Mouse (Mus musculus): ENCODE measurements around the gene Bpifc. TPM values are rescaled to one million over a fixed set of nuclear protein-coding genes. Genes with fewer than 3 reads are reported as not detected.
"Not testable (repeated sequence)": the region's sequence is repeated elsewhere in the genome, so short reads cannot be mapped to it uniquely, and the experiment has no call there.

Gene Bpifc
- polyA plus RNA-seq, 1 experiment, result not detected

DNA sequence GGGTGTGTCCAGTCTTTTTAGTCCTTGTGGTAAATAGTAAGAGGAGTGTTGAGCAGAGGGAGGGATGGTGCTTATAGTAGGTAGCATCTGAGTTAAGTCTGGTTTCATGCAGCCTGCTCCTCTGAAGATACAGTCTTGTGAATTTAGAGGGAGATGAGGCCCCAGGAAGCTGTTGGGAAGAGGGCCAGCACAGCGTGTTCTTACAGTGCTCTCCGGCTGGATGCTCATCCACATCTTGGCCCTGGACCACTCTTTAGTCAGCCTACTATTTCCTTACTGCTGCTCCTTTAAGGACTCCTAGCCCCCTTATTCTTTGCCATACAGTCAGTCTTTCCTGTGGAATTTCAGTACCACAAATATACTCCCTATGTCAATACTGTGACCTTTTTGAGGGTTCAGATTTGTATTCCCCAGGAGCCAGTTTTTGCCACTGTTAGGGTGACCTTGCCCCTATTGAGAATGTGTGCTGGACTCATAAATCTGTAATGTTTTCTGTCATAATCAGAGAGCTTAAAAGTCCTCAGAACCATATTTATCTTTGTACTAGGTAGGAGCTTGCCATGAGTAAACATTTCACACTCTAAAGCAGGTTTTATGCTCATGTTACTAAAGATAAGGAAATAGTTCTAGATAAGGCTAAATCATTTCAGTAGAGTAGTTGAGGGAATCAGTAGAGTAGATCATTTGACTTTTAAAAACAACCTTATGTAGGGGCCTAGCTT lies 22.5 kb upstream of the Bpifc start:
- Histone ChIP-seq H3ac (ENCODE audit: control insufficient read depth, insufficient read length, low read depth) (no peak overlapping the region), H3K79me2 (ENCODE audit: control insufficient read depth, insufficient read depth) (no peaks in the 10 kb centered on the region), H3K27me3 (ENCODE audit: control insufficient read depth, insufficient read depth, insufficient read length) (no peaks in the 10 kb centered on the region), H3K4me3 (ENCODE audit: insufficient read depth, poor library complexity, severe bottlenecking) (no peak overlapping the region), H3K36me3 (ENCODE audit: control insufficient read depth, insufficient read depth) (peaks cover 39% of the 10 kb centered on the region), H3K79me3 (ENCODE audit: low read depth) (no peaks in the 10 kb centered on the region)
- TF ChIP-seq CTCF (IDR thresholded peaks at IDR 0.05; ENCODE audit: control insufficient read depth, insufficient read depth, insufficient read length) (no peak), MYOD1 (IDR thresholded peaks at IDR 0.05; ENCODE audit: control insufficient read depth, insufficient read length, low read depth) (no peak), USF1 (IDR thresholded peaks at IDR 0.05; ENCODE audit: low read depth) (no peak), CEBPB (IDR thresholded peaks at IDR 0.05; ENCODE audit: low read depth) (no peak)

DNA sequence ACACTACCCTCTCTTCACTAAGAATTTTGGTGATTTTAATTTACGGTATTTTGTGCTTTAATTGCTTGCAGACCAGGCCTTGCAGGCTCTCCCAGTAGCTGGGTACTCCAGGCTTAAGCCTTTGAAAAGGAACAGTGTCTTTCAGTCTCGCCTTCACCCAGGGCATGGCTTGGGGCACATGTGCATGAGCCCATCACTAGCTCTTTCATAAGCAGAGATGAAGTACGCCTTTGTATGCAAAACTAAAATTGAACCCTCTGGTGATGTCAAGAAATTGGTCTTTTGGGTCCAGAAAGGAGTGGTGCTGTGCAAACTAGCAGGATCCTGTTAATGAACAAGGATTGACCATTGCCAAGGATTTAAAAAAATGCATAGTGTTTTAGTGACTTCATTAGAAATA lies 20.8 kb upstream of the Bpifc start:
- TF ChIP-seq MAX (IDR thresholded peaks at IDR 0.05) (no peak), CTCF (IDR thresholded peaks at IDR 0.05; ENCODE audit: control insufficient read depth, insufficient read depth, insufficient read length) (no peak), USF1 (IDR thresholded peaks at IDR 0.05; ENCODE audit: low read depth) (no peak), FOSL1 (IDR thresholded peaks at IDR 0.05; ENCODE audit: insufficient read depth, low read length, poor library complexity, severe bottlenecking) (no peak), MYOG (IDR thresholded peaks at IDR 0.05; ENCODE audit: control insufficient read depth, extremely low read depth, insufficient read length) (no peak), MYOD1 (IDR thresholded peaks at IDR 0.05; ENCODE audit: control insufficient read depth, insufficient read length, low read depth) (no peak), CEBPB (IDR thresholded peaks at IDR 0.05; ENCODE audit: low read depth) (no peak)

DNA sequence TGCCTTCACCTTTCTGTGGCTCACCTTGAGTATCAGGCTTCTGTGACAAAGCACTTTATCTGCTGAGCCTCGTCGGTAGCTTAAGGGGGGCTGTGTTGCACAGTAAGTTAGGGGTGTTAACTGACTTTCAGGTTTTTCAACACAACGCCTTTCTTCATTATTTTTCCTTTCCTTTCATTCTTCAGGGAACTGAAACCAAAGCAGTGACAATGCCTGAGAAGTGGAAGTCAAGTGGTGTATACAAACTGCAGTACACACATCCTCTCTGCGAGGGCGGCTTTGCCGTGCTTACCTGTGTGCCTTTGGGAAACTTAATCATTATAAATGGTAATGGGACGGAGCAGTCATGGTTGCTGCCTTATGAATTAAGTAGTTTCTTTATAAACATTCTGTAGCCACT lies 19.0 kb upstream of the Bpifc start:
- TF ChIP-seq FOSL1 (IDR thresholded peaks at IDR 0.05; ENCODE audit: insufficient read depth, low read length, poor library complexity, severe bottlenecking) (no peak), MYOG (IDR thresholded peaks at IDR 0.05; ENCODE audit: control insufficient read depth, extremely low read depth, insufficient read length) (no peak), USF1 (IDR thresholded peaks at IDR 0.05; ENCODE audit: low read depth) (no peak), CTCF (IDR thresholded peaks at IDR 0.05; ENCODE audit: control insufficient read depth, insufficient read depth, insufficient read length) (no peak), CEBPB (IDR thresholded peaks at IDR 0.05; ENCODE audit: low read depth) (no peak), MAX (IDR thresholded peaks at IDR 0.05) (no peak), MYOD1 (IDR thresholded peaks at IDR 0.05; ENCODE audit: control insufficient read depth, insufficient read length, low read depth) (no peak)
- no peak overlapping the region for H3ac ChIP-seq (ENCODE audit: control insufficient read depth, insufficient read length, low read depth)
- no peaks in the 10 kb centered on the region for H3K27me3 ChIP-seq (ENCODE audit: control insufficient read depth, insufficient read depth, insufficient read length)

More for the DNA sequence above, 20.8 kb upstream of the Bpifc start:
- no peak overlapping the region for H3ac ChIP-seq (ENCODE audit: control insufficient read depth, insufficient read length, low read depth)
- no peaks in the 10 kb centered on the region for H3K27me3 ChIP-seq (ENCODE audit: control insufficient read depth, insufficient read depth, insufficient read length)
- peaks cover 50% of the 10 kb centered on the region for H3K36me3 ChIP-seq (ENCODE audit: control insufficient read depth, insufficient read depth)
- no peaks in the 10 kb centered on the region for H3K79me3 ChIP-seq (ENCODE audit: low read depth)
- no peaks in the 10 kb centered on the region for H3K79me2 ChIP-seq (ENCODE audit: control insufficient read depth, insufficient read depth)
- H3K4me3 ChIP-seq (ENCODE audit: insufficient read depth, poor library complexity, severe bottlenecking), result no peak overlapping the region

DNA sequence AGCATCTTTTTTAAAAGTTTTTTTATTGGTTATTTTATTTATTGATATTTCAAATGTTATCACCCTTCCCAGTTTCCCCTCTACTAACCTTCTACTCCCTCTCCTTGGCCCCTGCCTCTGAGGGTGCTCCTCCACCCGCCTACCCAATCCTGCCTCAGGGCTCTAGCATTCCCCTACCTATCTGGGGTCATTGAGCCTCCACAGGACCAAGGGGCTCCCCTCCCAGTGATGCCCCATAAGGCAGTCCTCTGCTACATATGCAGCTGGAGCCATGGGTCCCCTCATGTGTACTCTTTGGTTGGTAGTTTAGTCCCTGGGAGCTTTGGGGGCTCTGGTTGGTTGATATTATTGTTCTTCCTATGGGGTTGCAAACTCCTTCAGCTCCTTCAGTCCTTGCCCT lies 15.1 kb upstream of the Bpifc start:
- Histone ChIP-seq H3K36me3 (ENCODE audit: control insufficient read depth, insufficient read depth) (peaks cover 29% of the 10 kb centered on the region), H3K79me2 (ENCODE audit: control insufficient read depth, insufficient read depth) (peaks cover 17% of the 10 kb centered on the region)
- not testable (repeated sequence) for H3ac ChIP-seq (ENCODE audit: control insufficient read depth, insufficient read length, low read depth); H3K27me3 ChIP-seq (ENCODE audit: control insufficient read depth, insufficient read depth, insufficient read length); H3K79me3 ChIP-seq (ENCODE audit: low read depth); H3K4me3 ChIP-seq (ENCODE audit: insufficient read depth, poor library complexity, severe bottlenecking)

More for the DNA sequence above, 19.0 kb upstream of the Bpifc start:
- H3K79me3 ChIP-seq (ENCODE audit: low read depth), result no peaks in the 10 kb centered on the region
- no peaks in the 10 kb centered on the region for H3K79me2 ChIP-seq (ENCODE audit: control insufficient read depth, insufficient read depth)
- H3K4me3 ChIP-seq (ENCODE audit: insufficient read depth, poor library complexity, severe bottlenecking), result no peak overlapping the region
- peaks cover 45% of the 10 kb centered on the region for H3K36me3 ChIP-seq (ENCODE audit: control insufficient read depth, insufficient read depth)

DNA sequence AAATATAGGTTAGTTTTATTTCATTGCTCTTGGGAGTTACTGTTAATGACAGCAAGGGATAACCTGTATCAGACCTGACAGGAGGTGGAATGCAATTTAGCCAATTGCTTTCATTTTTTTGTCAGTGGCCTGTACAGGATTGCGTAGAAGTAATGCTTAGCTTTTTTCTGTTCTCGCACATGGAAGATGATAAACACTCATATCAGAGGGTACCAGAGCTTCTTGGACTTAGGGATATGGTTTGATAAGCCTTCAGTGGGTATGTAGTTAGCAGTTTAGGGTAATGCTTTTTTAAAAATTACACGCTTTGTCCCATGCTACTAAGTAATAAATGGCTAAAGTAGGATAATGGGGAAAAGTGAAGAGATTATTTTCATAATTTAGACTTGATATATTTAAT lies 14.7 kb upstream of the Bpifc start:
- Histone ChIP-seq H3K36me3 (ENCODE audit: control insufficient read depth, insufficient read depth) (peaks cover 25% of the 10 kb centered on the region), H3K27me3 (ENCODE audit: control insufficient read depth, insufficient read depth, insufficient read length) (no peaks in the 10 kb centered on the region), H3K79me2 (ENCODE audit: control insufficient read depth, insufficient read depth) (peaks cover 17% of the 10 kb centered on the region), H3K4me3 (ENCODE audit: insufficient read depth, poor library complexity, severe bottlenecking) (no peak overlapping the region), H3K79me3 (ENCODE audit: low read depth) (peaks cover 9% of the 10 kb centered on the region), H3ac (ENCODE audit: control insufficient read depth, insufficient read length, low read depth) (no peak overlapping the region)
- TF ChIP-seq CEBPB (IDR thresholded peaks at IDR 0.05; ENCODE audit: low read depth) (no peak), FOSL1 (IDR thresholded peaks at IDR 0.05; ENCODE audit: insufficient read depth, low read length, poor library complexity, severe bottlenecking) (no peak), USF1 (IDR thresholded peaks at IDR 0.05; ENCODE audit: low read depth) (no peak), MYOG (IDR thresholded peaks at IDR 0.05; ENCODE audit: control insufficient read depth, extremely low read depth, insufficient read length) (no peak), MYOD1 (IDR thresholded peaks at IDR 0.05; ENCODE audit: control insufficient read depth, insufficient read length, low read depth) (no peak), MAX (IDR thresholded peaks at IDR 0.05) (no peak), CTCF (IDR thresholded peaks at IDR 0.05; ENCODE audit: control insufficient read depth, insufficient read depth, insufficient read length) (no peak)

DNA sequence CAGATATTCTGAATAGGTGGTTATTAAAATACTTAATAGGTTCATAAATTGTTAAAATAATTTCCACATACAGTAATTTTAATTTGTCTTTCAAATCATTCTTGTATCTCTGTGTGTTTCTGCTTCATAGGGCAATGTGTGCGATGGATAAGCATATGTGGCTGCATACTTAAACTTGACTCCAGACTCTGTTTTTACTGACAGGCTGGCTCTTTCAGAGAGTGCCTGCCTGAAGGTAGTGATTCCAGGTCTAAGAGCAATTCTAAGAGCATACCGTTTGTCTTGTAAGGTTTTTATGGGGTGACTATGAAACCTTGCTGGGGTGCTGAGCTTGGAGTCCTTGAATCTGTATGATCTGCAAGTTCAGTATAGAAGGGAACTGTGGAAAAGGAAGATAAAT lies 14.2 kb upstream of the Bpifc start:
- Histone ChIP-seq H3K36me3 (ENCODE audit: control insufficient read depth, insufficient read depth) (peaks cover 22% of the 10 kb centered on the region), H3K27me3 (ENCODE audit: control insufficient read depth, insufficient read depth, insufficient read length) (no peaks in the 10 kb centered on the region), H3K79me2 (ENCODE audit: control insufficient read depth, insufficient read depth) (peaks cover 17% of the 10 kb centered on the region), H3K79me3 (ENCODE audit: low read depth) (peaks cover 9% of the 10 kb centered on the region), H3ac (ENCODE audit: control insufficient read depth, insufficient read length, low read depth) (no peak overlapping the region), H3K4me3 (ENCODE audit: insufficient read depth, poor library complexity, severe bottlenecking) (no peak overlapping the region)
- TF ChIP-seq CEBPB (IDR thresholded peaks at IDR 0.05; ENCODE audit: low read depth), result no peak
- no peak for TF ChIP-seq MYOG (IDR thresholded peaks at IDR 0.05; ENCODE audit: control insufficient read depth, extremely low read depth, insufficient read length)
- TF ChIP-seq USF1 (IDR thresholded peaks at IDR 0.05; ENCODE audit: low read depth), result no peak
- no peak for TF ChIP-seq MYOD1 (IDR thresholded peaks at IDR 0.05; ENCODE audit: control insufficient read depth, insufficient read length, low read depth)
- TF ChIP-seq CTCF (IDR thresholded peaks at IDR 0.05; ENCODE audit: control insufficient read depth, insufficient read depth, insufficient read length), result no peak
- TF ChIP-seq MAX (IDR thresholded peaks at IDR 0.05), result no peak
- no peak for TF ChIP-seq FOSL1 (IDR thresholded peaks at IDR 0.05; ENCODE audit: insufficient read depth, low read length, poor library complexity, severe bottlenecking)

All from C2C12 (cell line).